Mouse (Mus musculus) embryonic facial prominence, embryonic 13.5 days (tissue): ENCODE data around the gene 1700012B09Rik. TPM values are rescaled to one million over a fixed set of nuclear protein-coding genes. Genes with fewer than 3 reads are reported as not detected.
A peak's percentile ranks its signal among the peaks of the same experiment; 100 is the strongest.

ENCODE experiments used
- ATAC-seq: fragments of 200-750 bp; cut with Nextera tagmentation; 2 replicates; pipeline ENCODE4 v1.8.0; 2017; ENCODE audit warnings: low read depth; ENCODE audit not compliant: insufficient number of reproducible peaks, insufficient read depth, low FRiP score, low TSS enrichment
- H3K27ac ChIP-seq: fragments of 300-500 bp; sonication (generic); 2 replicates; pipeline ENCODE4 v1.5.1; 2015; ENCODE audit warnings: moderate library complexity, mild to moderate bottlenecking, inconsistent platforms
- H3K27me3 ChIP-seq: fragments of 300-500 bp; sonication (generic); 2 replicates; pipeline ENCODE4 v1.6.1; 2015; ENCODE audit warnings: mild to moderate bottlenecking, inconsistent platforms
- H3K36me3 ChIP-seq: fragments of 300-500 bp; sonication (generic); 2 replicates; pipeline ENCODE4 v1.6.1; 2015; ENCODE audit warnings: mild to moderate bottlenecking, inconsistent platforms
- H3K4me1 ChIP-seq: fragments of 300-500 bp; sonication (generic); 2 replicates; pipeline ENCODE4 v1.6.1; 2015; ENCODE audit warnings: inconsistent platforms
- H3K4me2 ChIP-seq: fragments of 300-500 bp; sonication (generic); 2 replicates; pipeline ENCODE4 v1.6.1; 2015; ENCODE audit warnings: moderate library complexity, mild to moderate bottlenecking, inconsistent platforms
- H3K4me3 ChIP-seq: fragments of 300-500 bp; sonication (generic); 2 replicates; pipeline ENCODE4 v1.5.1; 2015; ENCODE audit warnings: mild to moderate bottlenecking, inconsistent platforms
- H3K9ac ChIP-seq: fragments of 300-500 bp; sonication (generic); 2 replicates; pipeline ENCODE4 v1.6.1; 2015; ENCODE audit warnings: mild to moderate bottlenecking, inconsistent platforms
- H3K9me3 ChIP-seq: fragments of 300-500 bp; sonication (generic); 2 replicates; pipeline ENCODE4 v1.6.1; 2016; ENCODE audit warnings: inconsistent platforms
- WGBS: fragments of 180-500 bp; shearing (Covaris S2); methylation state at CpG from one replicate; pipeline ENCODE4 v1.1.7; 2015; ENCODE audit warnings: mixed read lengths; 5-methylcytosine and 5-hydroxymethylcytosine counted together
- polyA plus RNA-seq: library from polyadenylated mRNA; unstranded; fragments of >200 nt; fragmentation: Nextera tagmentation; extraction: Ambion mirVana; gene quantifications from 2 replicates; pipeline ENCODE4 v1.2.1, GENCODE M21; 2015

Gene 1700012B09Rik
- 0.77 TPM in 1 of 2 replicates, not detected in the other for polyA plus RNA-seq

- H3K27me3 ChIP-seq, result peaks cover 22% of the 10 kb centered on the region
- H3K4me1 ChIP-seq, result peaks cover 8% of the 10 kb centered on the region
- no peaks in the 10 kb centered on the region for H3K9me3 ChIP-seq
- no peak within 1 kb of the TSS for H3K4me3 ChIP-seq
- peak within 1 kb of the TSS; percentile 49; the same call in 1 of the 2 replicates for H3K9ac ChIP-seq
- no peaks in the 10 kb centered on the region for H3K36me3 ChIP-seq
- H3K4me2 ChIP-seq, result peak within 1 kb of the TSS; percentile 44
- H3K27ac ChIP-seq, result no peak within 1 kb of the TSS
- 17% methylated on average over 23 of the region's 23 CpGs for WGBS
- no peak; the same call in 1 of the 2 replicates for ATAC-seq
Measured at GRCm38 (mm10) chr9:14770803-14771471, at the start of gene 1700012B09Rik. TSS of gene 1700012B09Rik (minus strand) at chr9:14771030.

GRCm38 (mm10) chr9:14810111-14810510, 39.3 kb upstream of the 1700012B09Rik start:
- ATAC-seq, result no peak
- H3K4me1 ChIP-seq, result no peaks in the 10 kb centered on the region
- H3K27me3 ChIP-seq, result no peaks in the 10 kb centered on the region
- no peak overlapping the region for H3K4me3 ChIP-seq
- 93% methylated on average over 5 of the region's 5 CpGs for WGBS
- peaks cover 74% of the 10 kb centered on the region for H3K36me3 ChIP-seq
- no peak overlapping the region for H3K4me2 ChIP-seq
- no peak overlapping the region for H3K9ac ChIP-seq
- no peak overlapping the region for H3K27ac ChIP-seq
- no peaks in the 10 kb centered on the region for H3K9me3 ChIP-seq

GRCm38 (mm10) chr9:14806786-14807185, 36.0 kb upstream of the 1700012B09Rik start:
- Histone ChIP-seq H3K4me1 (no peaks in the 10 kb centered on the region), H3K27ac (no peak overlapping the region), H3K9ac (no peak overlapping the region), H3K4me3 (no peak overlapping the region), H3K4me2 (no peak overlapping the region), H3K36me3 (peaks cover 72% of the 10 kb centered on the region), H3K9me3 (no peaks in the 10 kb centered on the region), H3K27me3 (no peaks in the 10 kb centered on the region)
- no peak for ATAC-seq
- 98% methylated on average over 1 of the region's 1 CpGs for WGBS

GRCm38 (mm10) chr9:14805714-14806113, 34.9 kb upstream of the 1700012B09Rik start:
- no peak for ATAC-seq
- H3K9me3 ChIP-seq, result no peaks in the 10 kb centered on the region
- peaks cover 73% of the 10 kb centered on the region for H3K36me3 ChIP-seq
- H3K4me1 ChIP-seq, result no peaks in the 10 kb centered on the region
- no peaks in the 10 kb centered on the region for H3K27me3 ChIP-seq
- no peak overlapping the region for H3K4me3 ChIP-seq
- no peak overlapping the region for H3K27ac ChIP-seq
- 91% methylated on average over 2 of the region's 2 CpGs for WGBS
- H3K4me2 ChIP-seq, result no peak overlapping the region
- H3K9ac ChIP-seq, result no peak overlapping the region

- no peak for ATAC-seq
Measured at GRCm38 (mm10) chr9:14787356-14787755, 16.5 kb upstream of the 1700012B09Rik start.

GRCm38 (mm10) chr9:14784039-14785002, 13.5 kb upstream of the 1700012B09Rik start, which contains the start of the genes Mre11a and Ankrd49:
TSS of gene Mre11a (plus strand) at chr9:14784654.
TSS of gene Ankrd49 (minus strand) at chr9:14784856.
- H3K36me3 ChIP-seq, result peaks cover 43% of the 10 kb centered on the region

More at GRCm38 (mm10) chr9:14787356-14787755, 16.5 kb upstream of the 1700012B09Rik start:
- Histone ChIP-seq H3K4me1 (peaks cover 3% of the 10 kb centered on the region; the same call in 1 of the 2 replicates), H3K9me3 (no peaks in the 10 kb centered on the region), H3K27me3 (no peaks in the 10 kb centered on the region), H3K27ac (no peak overlapping the region), H3K4me2 (no peak overlapping the region), H3K36me3 (peaks cover 42% of the 10 kb centered on the region), H3K9ac (no peak overlapping the region), H3K4me3 (no peak overlapping the region)
- 90% methylated on average over 6 of the region's 6 CpGs for WGBS

GRCm38 (mm10) chr9:14778341-14778740, 7.5 kb upstream of the 1700012B09Rik start:
- ATAC-seq, result no peak
- WGBS, result 27% methylated on average over 13 of the region's 13 CpGs

More at GRCm38 (mm10) chr9:14784039-14785002, 13.5 kb upstream of the 1700012B09Rik start, which contains the start of the genes Mre11a and Ankrd49:
- Histone ChIP-seq H3K4me3 (peak within 1 kb of the TSS; percentile 77), H3K9me3 (no peaks in the 10 kb centered on the region), H3K9ac (peak within 1 kb of the TSS; percentile 90), H3K27me3 (no peaks in the 10 kb centered on the region), H3K4me2 (peak within 1 kb of the TSS; percentile 85), H3K4me1 (peaks cover 3% of the 10 kb centered on the region; the same call in 1 of the 2 replicates), H3K27ac (peak within 1 kb of the TSS; percentile 97)
- peak; percentile 99 for ATAC-seq
- WGBS, result under 1% methylated on average over 62 of the region's 62 CpGs

GRCm38 (mm10) chr9:14773813-14774212, 3.0 kb upstream of the 1700012B09Rik start:
- 46% methylated on average over 2 of the region's 2 CpGs for WGBS
- Histone ChIP-seq H3K4me3 (no peak overlapping the region), H3K27ac (no peak overlapping the region), H3K9me3 (no peaks in the 10 kb centered on the region), H3K9ac (no peak overlapping the region), H3K27me3 (peaks cover 19% of the 10 kb centered on the region), H3K36me3 (no peaks in the 10 kb centered on the region), H3K4me2 (no peak overlapping the region), H3K4me1 (peaks cover 8% of the 10 kb centered on the region)
- ATAC-seq, result no peak

More at GRCm38 (mm10) chr9:14778341-14778740, 7.5 kb upstream of the 1700012B09Rik start:
- Histone ChIP-seq H3K4me3 (no peak overlapping the region), H3K4me2 (no peak overlapping the region), H3K4me1 (no peaks in the 10 kb centered on the region), H3K27ac (no peak overlapping the region), H3K36me3 (peaks cover 28% of the 10 kb centered on the region), H3K27me3 (no peaks in the 10 kb centered on the region), H3K9ac (no peak overlapping the region), H3K9me3 (no peaks in the 10 kb centered on the region)

- Histone ChIP-seq H3K9ac (no peak overlapping the region), H3K27me3 (peaks cover 22% of the 10 kb centered on the region), H3K9me3 (no peaks in the 10 kb centered on the region), H3K4me1 (peaks cover 8% of the 10 kb centered on the region), H3K27ac (no peak overlapping the region), H3K4me2 (no peak overlapping the region), H3K4me3 (no peak overlapping the region), H3K36me3 (no peaks in the 10 kb centered on the region)
- 90% methylated on average over 2 of the region's 2 CpGs for WGBS
- ATAC-seq, result no peak
Measured at GRCm38 (mm10) chr9:14772074-14772473, 1.2 kb upstream of the 1700012B09Rik start.

GRCm38 (mm10) chr9:14769811-14770210, 1.0 kb downstream of the 1700012B09Rik start:
- Histone ChIP-seq H3K4me2 (no peak overlapping the region), H3K9me3 (no peaks in the 10 kb centered on the region), H3K36me3 (no peaks in the 10 kb centered on the region), H3K4me3 (no peak overlapping the region), H3K9ac (no peak overlapping the region), H3K27ac (no peak overlapping the region), H3K27me3 (peaks cover 22% of the 10 kb centered on the region), H3K4me1 (peaks cover 8% of the 10 kb centered on the region)
- WGBS, result 51% methylated on average over 6 of the region's 6 CpGs
- no peak for ATAC-seq

GRCm38 (mm10) chr9:14764765-14765164, 6.1 kb downstream of the 1700012B09Rik start:
- no peak overlapping the region for H3K4me3 ChIP-seq
- 23% methylated on average over 7 of the region's 7 CpGs for WGBS
- 0 out of 2 replicates have a peak, but pooled peaks have one; percentile 48 for ATAC-seq

More at GRCm38 (mm10) chr9:14764765-14765164, 6.1 kb downstream of the 1700012B09Rik start:
- Histone ChIP-seq H3K9me3 (no peaks in the 10 kb centered on the region), H3K27ac (no peak overlapping the region), H3K4me2 (no peak overlapping the region), H3K36me3 (no peaks in the 10 kb centered on the region), H3K9ac (no peak overlapping the region), H3K27me3 (peaks cover 9% of the 10 kb centered on the region), H3K4me1 (0 out of 2 replicates have a peak, but pooled peaks cover 4% of the 10 kb centered on the region)
